Mouse (Mus musculus) CH12.LX (cell line): ENCODE data around the gene Mink1. TPM values are rescaled to one million over a fixed set of nuclear protein-coding genes. Genes with fewer than 3 reads are reported as not detected.

Experiments used
- DNase-seq: peaks from one replicate; pipeline ENCODE4 v3.0.0-alpha.2; 2013; ENCODE audit errors: extremely low read depth
- H3K27ac ChIP-seq: 2 replicates; pipeline ENCODE4 v1.5.1; 2012; ENCODE audit warnings: low read depth, mild to moderate bottlenecking, control low read depth, moderate library complexity; ENCODE audit not compliant: insufficient read depth
- H3K27me3 ChIP-seq: replicated peaks from 2 replicates; pipeline ENCODE3; 2012; ENCODE audit warnings: inconsistent platforms
- H3K36me3 ChIP-seq, 2 experiments: replicated peaks in 1 of 2; 2 replicates each; pipeline versions ENCODE3 to v1.6.1; 2012; ENCODE audit warnings: inconsistent platforms in 1 of 2, low read length in 1 of 2, mild to moderate bottlenecking in 1 of 2, mixed read lengths in 1 of 2, moderate library complexity in 1 of 2; ENCODE audit not compliant: control insufficient read depth in 1 of 2, insufficient read depth in 1 of 2
- H3K4me1 ChIP-seq, 2 experiments: 2 replicates each; pipeline ENCODE4 v1.6.1; 2012; ENCODE audit warnings: inconsistent platforms in 1 of 2, moderate library complexity in 1 of 2; ENCODE audit not compliant: insufficient read depth in 2 of 2, control insufficient read depth in 1 of 2
- H3K4me2 ChIP-seq: 2 replicates; pipeline ENCODE4 v1.6.1; 2012; ENCODE audit warnings: low read depth, mild to moderate bottlenecking, control low read depth; ENCODE audit not compliant: poor library complexity, insufficient read depth, severe bottlenecking
- H3K4me3 ChIP-seq, 3 experiments: fragments of 150-350 bp in 1 of 3; sonication (generic) in 1 of 3; replicated peaks in 1 of 3; 2 replicates each; pipeline versions ENCODE3 to v1.5.1; 2011 to 2012; ENCODE audit warnings: low read depth in 2 of 3, low read length in 2 of 3, mild to moderate bottlenecking in 2 of 3, moderate library complexity in 2 of 3, control low read depth in 1 of 3, improper control_type of control experiment in 1 of 3, inconsistent platforms in 1 of 3, mixed read lengths in 1 of 3; ENCODE audit not compliant: poor library complexity in 1 of 3
- H3K79me2 ChIP-seq: replicated peaks from 2 replicates; pipeline ENCODE4 v1.6.1; 2012; ENCODE audit warnings: mild to moderate bottlenecking, moderate library complexity; ENCODE audit not compliant: control insufficient read depth, poor library complexity, insufficient read depth, severe bottlenecking; ENCODE audit errors: extremely low read depth
- H3K9ac ChIP-seq: 2 replicates; pipeline ENCODE4 v1.6.1; 2012; ENCODE audit warnings: low read depth, mild to moderate bottlenecking, control low read depth, moderate library complexity; ENCODE audit not compliant: insufficient read depth
- H3K9me3 ChIP-seq: replicated peaks from 2 replicates; pipeline ENCODE3; 2012; ENCODE audit warnings: low read length, inconsistent platforms, mixed read lengths
- BHLHE40 ChIP-seq: IDR thresholded peaks from 2 replicates; pipeline ENCODE4 v1.6.1; 2011; ENCODE audit warnings: mild to moderate bottlenecking, low read depth, low read length, improper control_type of control experiment
- CHD1 ChIP-seq: IDR thresholded peaks from 2 replicates; pipeline ENCODE4 v1.6.1; 2012; ENCODE audit warnings: low read depth, low read length, improper control_type of control experiment, inconsistent platforms
- CHD2 ChIP-seq: IDR thresholded peaks from 2 replicates; pipeline ENCODE4 v1.6.1; 2011; ENCODE audit warnings: low read length, improper control_type of control experiment
- E2F4 ChIP-seq: IDR thresholded peaks from 2 replicates; pipeline ENCODE4 v1.6.1; 2011; ENCODE audit warnings: low read depth, low read length, improper control_type of control experiment; ENCODE audit not compliant: insufficient replicate concordance
- ELF1 ChIP-seq: IDR thresholded peaks from 2 replicates; pipeline ENCODE4 v1.6.1; 2014; ENCODE audit warnings: low read depth, mild to moderate bottlenecking, inconsistent platforms, low read length, improper control_type of control experiment
- EP300 ChIP-seq: IDR thresholded peaks from 2 replicates; pipeline ENCODE4 v1.6.1; 2011; ENCODE audit warnings: low read length, improper control_type of control experiment
- ETS1 ChIP-seq: conservative IDR thresholded peaks from 2 replicates; pipeline ENCODE4 v1.6.1; 2012; ENCODE audit warnings: low read depth, mild to moderate bottlenecking, inconsistent platforms, low read length, improper control_type of control experiment, moderate library complexity
- JUND ChIP-seq: conservative IDR thresholded peaks from 2 replicates; pipeline ENCODE4 v1.6.1; 2011; ENCODE audit warnings: low read depth, low read length, improper control_type of control experiment
- KAT2A ChIP-seq: IDR thresholded peaks from 2 replicates; pipeline ENCODE4 v1.6.1; 2012; ENCODE audit warnings: low read length, improper control_type of control experiment, inconsistent platforms; ENCODE audit not compliant: insufficient replicate concordance
- MAX ChIP-seq: IDR thresholded peaks from 2 replicates; pipeline ENCODE4 v1.6.1; 2011; ENCODE audit warnings: low read length, improper control_type of control experiment
- MEF2A ChIP-seq: IDR thresholded peaks from 2 replicates; pipeline ENCODE4 v1.6.1; 2014; ENCODE audit warnings: low read depth, mild to moderate bottlenecking, inconsistent platforms, low read length, improper control_type of control experiment, borderline replicate concordance
- MXI1 ChIP-seq: IDR thresholded peaks from 2 replicates; pipeline ENCODE4 v1.6.1; 2011; ENCODE audit warnings: mild to moderate bottlenecking, low read depth, low read length, improper control_type of control experiment
- MYC ChIP-seq: IDR thresholded peaks from 2 replicates; pipeline ENCODE4 v1.6.1; 2011; ENCODE audit warnings: low read depth, mild to moderate bottlenecking, improper control_type of control experiment, low read length
- PAX5 ChIP-seq: IDR thresholded peaks from 2 replicates; pipeline ENCODE4 v1.6.1; 2012; ENCODE audit warnings: low read length, inconsistent platforms, mixed read lengths
- POLR2A ChIP-seq: IDR thresholded peaks from 2 replicates; pipeline ENCODE4 v1.6.1; 2011; ENCODE audit warnings: low read depth, mild to moderate bottlenecking, improper control_type of control experiment, low read length
- RAD21 ChIP-seq: IDR thresholded peaks from 2 replicates; pipeline ENCODE4 v1.6.1; 2011; ENCODE audit warnings: low read depth, mild to moderate bottlenecking, low read length, improper control_type of control experiment, moderate library complexity
- RCOR1 ChIP-seq: conservative IDR thresholded peaks from 2 replicates; pipeline ENCODE4 v1.6.1; 2012; ENCODE audit warnings: low read depth, mild to moderate bottlenecking, inconsistent platforms, low read length, improper control_type of control experiment
- SIN3A ChIP-seq: IDR thresholded peaks from 2 replicates; pipeline ENCODE4 v1.6.1; 2012; ENCODE audit warnings: low read length, improper control_type of control experiment, inconsistent platforms
- TBP ChIP-seq: conservative IDR thresholded peaks from 2 replicates; pipeline ENCODE4 v1.6.1; 2011; ENCODE audit warnings: low read depth, low read length, improper control_type of control experiment
- USF1 ChIP-seq: IDR thresholded peaks from 2 replicates; pipeline ENCODE4 v1.6.1; 2014; ENCODE audit warnings: low read depth, mild to moderate bottlenecking, inconsistent platforms, low read length, improper control_type of control experiment
- USF2 ChIP-seq: conservative IDR thresholded peaks from 2 replicates; pipeline ENCODE4 v1.6.1; 2011; ENCODE audit warnings: low read depth, low read length, improper control_type of control experiment
- ZC3H11A ChIP-seq: IDR thresholded peaks from 2 replicates; pipeline ENCODE4 v1.6.1; 2012; ENCODE audit warnings: low read depth, mild to moderate bottlenecking, inconsistent platforms, low read length, improper control_type of control experiment
- ZNF384 ChIP-seq: IDR thresholded peaks from 2 replicates; pipeline ENCODE4 v1.6.1; 2012; ENCODE audit warnings: low read depth, low read length, improper control_type of control experiment, inconsistent platforms
- dilution Hi-C: fragments of 300-500 bp; cut with MboI; formaldehyde crosslinking; loops from 2 replicates; pipeline ENCODE4 v1.14.3; 2020; ENCODE audit warnings: low sequenced_read_pairs; ENCODE audit not compliant: extremely low pct_unique_long_range_greater_than_20kb, extremely low pct_ligation_motif_present
- in situ Hi-C: fragments of 300-500 bp; cut with MboI; formaldehyde crosslinking; loops from 3 replicates; pipeline ENCODE4 v1.14.3; 2019; ENCODE audit warnings: low sequenced_read_pairs, low pct_ligation_motif_present, low pct_unique_long_range_greater_than_20kb, mixed read lengths
- polyA plus RNA-seq: library from polyadenylated mRNA; unstranded; fragments of >175 nt; gene quantifications from 2 replicates; pipeline ENCODE4 v1.2.1, GENCODE M21; 2012; ENCODE audit warnings: low read depth; ENCODE audit not compliant: insufficient read length
- total RNA-seq, 2 experiments: library from RNA; depleted of rRNA; stranded (reverse); fragments of 300-350 nt in 1 of 2; fragments of >200 nt in 1 of 2; gene quantifications; 2 replicates each; pipeline ENCODE4 v1.2.3; 2012 to 2014

Mink1 gene
- total and polyA plus RNA-seq, 3 experiments: 15.0 to 79.8 (median 31.2) TPM

DNA sequence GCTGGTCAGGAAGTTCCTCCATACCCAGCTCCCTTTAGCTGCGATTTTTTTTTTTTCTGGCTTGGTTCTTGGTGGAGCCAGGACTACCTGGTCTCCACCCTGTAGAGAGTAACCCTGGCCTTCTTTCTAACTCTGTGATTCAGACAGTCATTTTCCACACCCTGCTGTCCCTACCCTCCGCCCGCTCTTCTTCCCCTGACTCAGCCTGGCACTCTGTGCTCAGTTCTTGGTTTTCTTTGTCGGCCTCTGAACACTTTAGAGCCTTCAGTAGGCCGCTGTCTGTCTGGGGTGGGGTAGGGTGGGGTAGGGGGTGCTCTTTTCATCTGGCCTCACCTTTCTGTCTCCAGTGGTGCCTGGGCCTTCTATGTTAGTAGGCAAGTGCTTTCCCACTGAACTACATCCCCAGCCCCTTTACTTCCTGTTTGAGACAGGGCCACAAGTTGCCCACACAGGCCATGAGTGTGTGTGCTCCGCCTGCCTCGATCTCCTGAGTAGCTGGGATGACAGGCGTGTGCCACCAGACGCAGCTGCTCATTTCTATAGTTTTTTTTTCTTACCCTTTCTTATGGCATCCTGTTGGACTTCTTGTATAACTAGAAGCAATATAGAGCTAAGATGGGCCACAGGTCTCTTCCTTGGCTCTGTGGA lies 17.2 kb downstream of the Mink1 start:
- in situ Hi-C loops (no loop called here), dilution Hi-C loops (no loop called here)
- TF ChIP-seq USF2 (no peak), ZNF384 (peak; percentile 23; the same call in 1 of the 2 replicates), CHD1 (no peak), ETS1 (no peak), SIN3A (no peak), BHLHE40 (0 out of 2 replicates have a peak, but pooled peaks have one; percentile 13), RCOR1 (no peak), MXI1 (0 out of 2 replicates have a peak, but pooled peaks have one; percentile 20), E2F4 (no peak), KAT2A (no peak), MYC (no peak), USF1 (no peak), POLR2A (no peak), MEF2A (no peak), PAX5 (no peak), TBP (no peak), CHD2 (no peak), ELF1 (peak; percentile 55), EP300 (no peak), RAD21 (no peak), ZC3H11A (no peak), MAX (no peak), JUND (no peak)
- no peak for DNase-seq
- no peaks in the 10 kb centered on the region for H3K9me3 ChIP-seq
- H3K27ac ChIP-seq: peak overlapping the region; percentile 66
- no peak overlapping the region for H3K4me2 ChIP-seq
- peak overlapping the region; percentile 39 for H3K9ac ChIP-seq
- H3K4me3 ChIP-seq: peak overlapping the region in 1 of 3 experiments; percentile 30
- H3K79me2 ChIP-seq: peaks cover 7% of the 10 kb centered on the region; the same call in 1 of the 2 replicates
- H3K36me3 ChIP-seq: peaks cover 0 to 35% of the 10 kb centered on the region in 2 experiments
- peaks cover 32 to 98% of the 10 kb centered on the region in 2 experiments for H3K4me1 ChIP-seq
- no peaks in the 10 kb centered on the region for H3K27me3 ChIP-seq
